Comparison of ENCODE assay signal across 8 mouse cellular contexts in genomic region chr12:72973161-72973560, GRCm38 (mm10). TPM values are rescaled to one million over a fixed set of nuclear protein-coding genes. Genes with fewer than 3 reads are reported as not detected.
DNase-seq lines count a peak whose midpoint lies in the region; ATAC-seq and TF ChIP-seq lines count a peak whose summit lies in the region.

No protein-coding gene starts in this region.

- peaks cover 5% of the 10 kb centered on the region; the same call in 1 of the 2 replicates for H3K27me3 ChIP-seq in lung, postnatal 0 days (replicated peaks; ENCODE audit: insufficient read depth, low read length)

- WGBS in large intestine, adult 2 months, result 2% methylated on average over 6 of the region's 6 CpGs
- WGBS in lung, postnatal 0 days, result 2% methylated on average over 5 of the region's 6 CpGs

- H3K9me3 ChIP-seq in lung, postnatal 0 days (ENCODE audit: low read length), result no peaks in the 10 kb centered on the region

- no peak overlapping the region for H3K4me3 ChIP-seq in lung, postnatal 0 days (ENCODE audit: low read depth, low read length)

- no peak overlapping the region for H3K27ac ChIP-seq in lung, postnatal 0 days (ENCODE audit: low read length)

- H3K4me2 ChIP-seq in lung, postnatal 0 days (replicated peaks; ENCODE audit: low read depth, low read length), result no peak overlapping the region

- H3K36me3 ChIP-seq in lung, postnatal 0 days (ENCODE audit: insufficient read depth, low read length), result no peaks in the 10 kb centered on the region

- no peaks in the 10 kb centered on the region for H3K4me1 ChIP-seq in lung, postnatal 0 days (ENCODE audit: insufficient read depth, low read depth, low read length)

- peak; percentile 43 for DNase-seq in gastrocnemius, adult 18-20 months (ENCODE audit: low spot score)
- no peak for DNase-seq in gastrocnemius, postnatal 36 days
- peak; percentile 34 for DNase-seq in urinary bladder, postnatal 25 days (ENCODE audit: low spot score)
- no peak for DNase-seq in urinary bladder, postnatal 10 days (ENCODE audit: low spot score)
- DNase-seq in embryo, embryonic 10.5 days (ENCODE audit: low spot score), result peak; percentile 88
- peak; percentile 21 for DNase-seq in large intestine, adult 2 months (ENCODE audit: low read depth, low spot score)
- DNase-seq in lung, postnatal 0 days (ENCODE audit: low spot score), result peak; percentile 76
- DNase-seq in thymus, postnatal 36 days, result peak; percentile 4 to 14

- peak; percentile 71 for TF ChIP-seq CTCF in lung, postnatal 0 days (IDR thresholded peaks at IDR 0.05)

- intact Hi-C loops in gastrocnemius, postnatal 36 days (cut with DNase I), result loop anchor here (10.0 kb wide), 1 partner anchor 278 kb away; no protein-coding TSS in a partner anchor

- H3K9ac ChIP-seq in lung, postnatal 0 days (replicated peaks; ENCODE audit: low read depth), result no peak overlapping the region

- no peak for TF ChIP-seq EP300 in lung, postnatal 0 days (IDR thresholded peaks at IDR 0.05)

- no peak for ATAC-seq in lung, postnatal 0 days

RNA-seq across cellular contexts. Expression of gene 4930447C04Rik, which starts 32.6 kb away (rescaled TPM):
- under 1 TPM in 1 of 2 experiments, not detected in 1; 0.26 TPM for total RNA-seq in gastrocnemius, adult 18-20 months (2021)
- under 1 TPM; 0.35 to 0.48 TPM for total RNA-seq in gastrocnemius, postnatal 36 days (2021)
- not detected in 2 replicates for polyA plus RNA-seq in large intestine, adult 2 months (2012; rRNA removed)
- polyA plus RNA-seq in lung, postnatal 0 days (2015; fragmentation: Nextera tagmentation; extraction: Ambion mirVana), result 0.08 and 0.17 TPM in 2 replicates

RNA-seq across cellular contexts. Expression of gene Six6, which starts 33.5 kb away (rescaled TPM):
- total RNA-seq in gastrocnemius, adult 18-20 months (2021), result not detected
- not detected for total RNA-seq in gastrocnemius, postnatal 36 days (2021)
- not detected in 2 replicates for polyA plus RNA-seq in large intestine, adult 2 months (2012; rRNA removed)
- not detected in 2 replicates for polyA plus RNA-seq in lung, postnatal 0 days (2015; fragmentation: Nextera tagmentation; extraction: Ambion mirVana)

Comparison
In these comparisons a context has a peak if more than half of its experiments do, and no peak if none do; other contexts are left out.
1. DNase-seq: peak in gastrocnemius, adult 18-20 months (single experiment), urinary bladder, postnatal 25 days (single experiment), embryo, embryonic 10.5 days (single experiment), large intestine, adult 2 months (single experiment), lung, postnatal 0 days (single experiment) and thymus, postnatal 36 days (2 of 2); none in gastrocnemius, postnatal 36 days (0 of 2) and urinary bladder, postnatal 10 days (single experiment).